Mouse (Mus musculus): Measurements from ENCODE around the gene Card10.

GRCm38 (mm10) chr15:78769064-78769463 is 33.8 kb downstream of the Card10 start:
- TF ChIP-seq CTCF (IDR thresholded peaks at IDR 0.05; ENCODE audit: low read depth) (peak; percentile 52), EP300 (IDR thresholded peaks at IDR 0.05; ENCODE audit: low read depth) (no peak)
